Comparison of ENCODE assay signal across 25 mouse cellular contexts in genomic region chr4:104361345-104361744, GRCm38 (mm10).
DNase-seq lines count a peak whose midpoint lies in the region; ATAC-seq and TF ChIP-seq lines count a peak whose summit lies in the region.
"Had no signal": no experiment of that assay in that cellular context is flagged by ENCODE, and none has a peak within 500 bp of the region (broad histone marks: within the 10 kb centered on the region; RNA-seq: fewer than 3 reads in every experiment).

No protein-coding gene starts in this region.

- no peak overlapping the region for H3K4me2 ChIP-seq in kidney, embryonic 15.5 days
- no peak overlapping the region for H3K4me2 ChIP-seq in midbrain, embryonic 11.5 days
- no peak overlapping the region for H3K4me2 ChIP-seq in midbrain, embryonic 15.5 days
- H3K4me2 ChIP-seq: embryonic facial prominence, embryonic 12.5 days; forebrain, embryonic 13.5 days had no signal

- H3K4me3 ChIP-seq in kidney, adult 2 months (ENCODE audit: insufficient read depth, low read depth, low read length) = no peak overlapping the region
- H3K4me3 ChIP-seq in kidney, embryonic 15.5 days (replicated peaks) = no peak overlapping the region
- no peak overlapping the region for H3K4me3 ChIP-seq in midbrain, embryonic 11.5 days (ENCODE audit: low read depth, low read length)
- no peak overlapping the region for H3K4me3 ChIP-seq in midbrain, embryonic 15.5 days
- H3K4me3 ChIP-seq: embryonic facial prominence, embryonic 10.5 days; embryonic facial prominence, embryonic 12.5 days; forebrain, embryonic 13.5 days had no signal

- no peak overlapping the region for H3K9ac ChIP-seq in kidney, embryonic 15.5 days
- no peak overlapping the region for H3K9ac ChIP-seq in midbrain, embryonic 11.5 days (ENCODE audit: low read length)
- no peak overlapping the region for H3K9ac ChIP-seq in midbrain, embryonic 15.5 days
- H3K9ac ChIP-seq: embryonic facial prominence, embryonic 12.5 days; forebrain, embryonic 13.5 days had no signal

- no peaks in the 10 kb centered on the region for H3K9me3 ChIP-seq in kidney, embryonic 15.5 days (replicated peaks)
- no peaks in the 10 kb centered on the region for H3K9me3 ChIP-seq in midbrain, embryonic 11.5 days (ENCODE audit: control insufficient read depth, low read length)
- no peaks in the 10 kb centered on the region for H3K9me3 ChIP-seq in midbrain, embryonic 15.5 days
- H3K9me3 ChIP-seq: embryonic facial prominence, embryonic 10.5 days; embryonic facial prominence, embryonic 12.5 days; forebrain, embryonic 13.5 days had no signal

- no peak for TF ChIP-seq POLR2A in kidney, adult 2 months (IDR thresholded peaks at IDR 0.05; ENCODE audit: low read depth, low read length)

- no peak for ATAC-seq in kidney, embryonic 15.5 days (replicated peaks; ENCODE audit: low FRiP score)
- ATAC-seq in midbrain, embryonic 11.5 days (ENCODE audit: low FRiP score) = no peak
- ATAC-seq in midbrain, embryonic 15.5 days (replicated peaks) = no peak
- ATAC-seq: activated CD4-positive, CD25-positive, alpha-beta regulatory T cell, adult 4 months; CD4-positive, CD25-positive, alpha-beta regulatory T cell, adult 4 months; forebrain, embryonic 13.5 days; Patski had no signal

- intact Hi-C loops in heart, postnatal 10 days (cut with DNase I) = no loop called here

- TF ChIP-seq CTCF in kidney, adult 2 months (conservative IDR thresholded peaks at IDR 0.05; ENCODE audit: insufficient read depth, insufficient read length, low read depth, low read length) = no peak

- H3K36me3 ChIP-seq in kidney, adult 2 months (ENCODE audit: control insufficient read depth, insufficient read depth, low read length) = no peaks in the 10 kb centered on the region
- no peaks in the 10 kb centered on the region for H3K36me3 ChIP-seq in kidney, embryonic 15.5 days
- H3K36me3 ChIP-seq in midbrain, embryonic 11.5 days (ENCODE audit: control insufficient read depth, insufficient read depth, low read length) = no peaks in the 10 kb centered on the region
- no peaks in the 10 kb centered on the region for H3K36me3 ChIP-seq in midbrain, embryonic 15.5 days (replicated peaks)
- H3K36me3 ChIP-seq: embryonic facial prominence, embryonic 10.5 days; embryonic facial prominence, embryonic 12.5 days; G1E had no signal

- DNase-seq in heart, adult 11 months = peak; percentile 44
- no peak for DNase-seq in heart, postnatal 10 days
- DNase-seq in kidney, adult 2 months = peak; percentile 40
- DNase-seq in kidney, adult 11 months = no peak
- DNase-seq in kidney, postnatal 14 days = peak; percentile 13
- DNase-seq in midbrain, embryonic 11.5 days (ENCODE audit: low spot score, missing footprints) = peak; percentile 74
- DNase-seq: adrenal gland, adult 8-10 months; adrenal gland, postnatal 14 days; adrenal gland, postnatal 36 days; B cell, adult 2 months; cerebellum, adult 11-12 months; cerebellum, adult 2 months; cerebellum, adult 9-10 months; cerebellum, postnatal 10 days; cerebellum, postnatal 25 days had no signal

- H3K4me1 ChIP-seq in kidney, adult 2 months (ENCODE audit: control insufficient read depth, insufficient read depth, low read length) = 0 out of 2 replicates have a peak, but pooled peaks cover 3% of the 10 kb centered on the region
- H3K4me1 ChIP-seq in kidney, embryonic 15.5 days = peaks cover 6% of the 10 kb centered on the region; the same call in 1 of the 2 replicates
- no peaks in the 10 kb centered on the region for H3K4me1 ChIP-seq in midbrain, embryonic 11.5 days (ENCODE audit: control insufficient read depth, insufficient read depth, low read length)
- H3K4me1 ChIP-seq in midbrain, embryonic 15.5 days = peaks cover 4% of the 10 kb centered on the region

- H3K27me3 ChIP-seq in kidney, adult 2 months (replicated peaks; ENCODE audit: control insufficient read depth, insufficient read depth, low read length) = no peaks in the 10 kb centered on the region
- peaks cover 22% of the 10 kb centered on the region for H3K27me3 ChIP-seq in kidney, embryonic 15.5 days
- peaks cover 8% of the 10 kb centered on the region; the same call in 1 of the 2 replicates for H3K27me3 ChIP-seq in midbrain, embryonic 11.5 days (ENCODE audit: control insufficient read depth, insufficient read depth, low read length)
- 0 out of 2 replicates have a peak, but pooled peaks cover 3% of the 10 kb centered on the region for H3K27me3 ChIP-seq in midbrain, embryonic 15.5 days (replicated peaks)
- H3K27me3 ChIP-seq: CH12.LX had no signal

- no peak overlapping the region for H3K27ac ChIP-seq in kidney, adult 2 months (ENCODE audit: insufficient read depth, low read depth, low read length)
- no peak overlapping the region for H3K27ac ChIP-seq in kidney, embryonic 15.5 days
- H3K27ac ChIP-seq in midbrain, embryonic 11.5 days (ENCODE audit: low read depth, low read length) = no peak overlapping the region
- H3K27ac ChIP-seq in midbrain, embryonic 15.5 days = no peak overlapping the region
- H3K27ac ChIP-seq: embryonic facial prominence, embryonic 10.5 days; embryonic facial prominence, embryonic 12.5 days; forebrain, embryonic 13.5 days had no signal

- WGBS in kidney, adult 2 months = 40% methylated on average over 1 of the region's 1 CpGs
- 64% methylated on average over 1 of the region's 1 CpGs for WGBS in kidney, embryonic 15.5 days
- WGBS in midbrain, embryonic 11.5 days = 69% methylated on average over 1 of the region's 1 CpGs
- WGBS in midbrain, embryonic 15.5 days = 71% methylated on average over 1 of the region's 1 CpGs

Comparison
In these comparisons a context has a peak if more than half of its experiments do, and no peak if none do; other contexts are left out.
1. DNase-seq: peak in heart, adult 11 months (single experiment), kidney, adult 2 months (single experiment), kidney, postnatal 14 days (single experiment) and midbrain, embryonic 11.5 days (single experiment); none in heart, postnatal 10 days (0 of 2) and kidney, adult 11 months (single experiment).